Mouse (Mus musculus) stomach, embryonic 15.5 days (tissue): Measurements from ENCODE around the gene Ppp1r27. TPM values are rescaled to one million over a fixed set of nuclear protein-coding genes. Genes with fewer than 3 reads are reported as not detected.
"Not testable (repeated sequence)": the region's sequence is repeated elsewhere in the genome, so short reads cannot be mapped to it uniquely, and the experiment has no call there.

Source experiments
- ATAC-seq: fragments of 200-750 bp; cut with Nextera tagmentation; 2 replicates; pipeline ENCODE4 v1.8.0; 2017; ENCODE audit warnings: low read depth, moderate number of reproducible peaks, moderate TSS enrichment; ENCODE audit not compliant: insufficient read depth, low FRiP score
- H3K27ac ChIP-seq: fragments of 300-500 bp; sonication (generic); 2 replicates; pipeline ENCODE4 v1.5.1; 2015; ENCODE audit warnings: mild to moderate bottlenecking, inconsistent platforms
- H3K27me3 ChIP-seq: fragments of 300-500 bp; sonication (generic); replicated peaks from 2 replicates; pipeline ENCODE4 v1.6.1; 2015; ENCODE audit warnings: inconsistent platforms
- H3K36me3 ChIP-seq: fragments of 300-500 bp; sonication (generic); 2 replicates; pipeline ENCODE4 v1.6.1; 2015; ENCODE audit warnings: inconsistent platforms
- H3K4me1 ChIP-seq: fragments of 300-500 bp; sonication (generic); 2 replicates; pipeline ENCODE4 v1.6.1; 2015; ENCODE audit warnings: inconsistent platforms
- H3K4me2 ChIP-seq: fragments of 300-500 bp; sonication (generic); 2 replicates; pipeline ENCODE4 v1.6.1; 2015; ENCODE audit warnings: mild to moderate bottlenecking, inconsistent platforms
- H3K4me3 ChIP-seq: fragments of 300-500 bp; sonication (generic); replicated peaks from 2 replicates; pipeline ENCODE4 v1.5.1; 2015; ENCODE audit warnings: inconsistent platforms
- H3K9ac ChIP-seq: fragments of 300-500 bp; sonication (generic); 2 replicates; pipeline ENCODE4 v1.6.1; 2015; ENCODE audit warnings: inconsistent platforms
- H3K9me3 ChIP-seq: fragments of 300-500 bp; sonication (generic); 2 replicates; pipeline ENCODE4 v1.6.1; 2016; ENCODE audit warnings: inconsistent platforms
- WGBS: fragments of 180-500 bp; shearing (Covaris S2); methylation state at CpG from one replicate; pipeline ENCODE4 v1.1.7; 2015; 5-methylcytosine and 5-hydroxymethylcytosine counted together
- polyA plus RNA-seq: library from polyadenylated mRNA; unstranded; fragments of >200 nt; fragmentation: Nextera tagmentation; extraction: Ambion mirVana; gene quantifications from 2 replicates; pipeline ENCODE4 v1.2.1, GENCODE M21; 2015

Gene Ppp1r27
- polyA plus RNA-seq, 1 experiment from 2014 or later, result not detected

DNA sequence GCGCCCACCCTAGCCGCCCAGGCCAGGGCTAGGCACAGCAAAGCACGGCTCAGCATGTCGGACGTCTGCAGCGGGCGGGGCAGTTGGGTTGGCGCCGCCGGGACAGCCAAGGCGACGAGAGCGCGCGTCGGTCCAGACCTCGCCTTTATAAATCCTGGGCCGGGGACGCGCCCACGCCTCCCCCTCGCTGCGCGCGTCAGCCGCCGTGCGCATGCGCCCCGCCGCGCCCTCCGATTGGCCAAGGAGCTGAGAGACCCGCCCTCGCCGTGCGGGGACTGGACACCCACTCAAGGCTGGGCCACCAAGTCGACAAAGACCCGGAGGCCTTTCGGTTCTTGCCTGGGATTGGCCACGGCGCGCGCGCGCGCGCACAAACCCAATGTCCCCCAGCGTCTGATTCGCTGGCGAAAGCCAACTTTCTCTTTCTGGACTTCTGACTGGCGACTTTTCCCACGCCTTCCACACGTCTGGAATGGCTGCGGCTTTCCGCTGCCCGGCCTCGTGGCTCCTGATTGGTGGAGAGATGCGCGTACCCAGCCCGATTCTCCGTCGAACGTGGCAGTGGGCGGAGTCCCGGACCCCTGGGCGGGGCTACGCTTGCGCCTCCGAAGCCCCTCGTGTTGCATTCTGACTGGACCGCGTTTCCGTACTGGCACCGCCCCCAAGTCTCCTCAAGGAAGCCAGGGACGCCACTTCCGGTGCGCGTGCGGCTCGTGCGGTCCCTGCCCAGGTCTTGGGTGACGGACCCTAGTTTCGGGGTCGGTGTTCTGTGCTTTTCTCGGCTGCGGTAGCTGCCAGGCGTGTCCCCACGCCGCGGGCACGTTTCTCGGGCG is 22.0 kb upstream of the Ppp1r27 start, which contains the start of gene P4hb:
P4hb (minus strand) TSS at position 502 of the 833 bp plus-strand sequence.
- no peaks in the 10 kb centered on the region for H3K9me3 ChIP-seq
- WGBS, result under 1% methylated on average over 94 of the region's 94 CpGs

DNA sequence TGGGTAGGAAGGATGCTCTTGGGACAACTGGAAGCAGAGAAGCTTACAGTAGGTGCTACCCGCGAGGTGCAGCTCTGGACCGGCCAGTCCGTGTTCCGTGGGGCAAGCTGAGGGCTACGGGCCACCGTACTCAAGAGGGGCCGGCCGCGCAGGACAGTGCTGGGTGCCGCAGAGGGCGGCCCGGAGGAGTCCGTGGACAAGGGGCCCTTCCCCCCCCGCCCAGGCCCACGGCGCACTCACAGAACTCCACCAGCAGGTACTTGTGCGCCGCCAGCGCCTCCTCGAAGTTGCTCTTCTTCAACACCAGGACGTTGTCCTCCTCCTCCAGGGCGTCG is 21.5 kb upstream of the Ppp1r27 start:
- Histone ChIP-seq H3K27ac (peak overlapping the region; percentile 85), H3K9ac (peak overlapping the region; percentile 76), H3K36me3 (peaks cover 34% of the 10 kb centered on the region), H3K9me3 (no peaks in the 10 kb centered on the region), H3K4me3 (peak overlapping the region; percentile 76), H3K27me3 (no peaks in the 10 kb centered on the region), H3K4me2 (peak overlapping the region; percentile 77), H3K4me1 (peaks cover 32% of the 10 kb centered on the region)
- WGBS, result 0% methylated on average over 19 of the region's 24 CpGs
- ATAC-seq, result peak; percentile 5

More for the DNA sequence above, 22.0 kb upstream of the Ppp1r27 start, which contains the start of gene P4hb:
- no peaks in the 10 kb centered on the region for H3K27me3 ChIP-seq
- peak within 1 kb of the TSS; percentile 76 for H3K4me3 ChIP-seq
- peaks cover 34% of the 10 kb centered on the region for H3K36me3 ChIP-seq
- H3K4me1 ChIP-seq, result peaks cover 29% of the 10 kb centered on the region
- peak within 1 kb of the TSS; percentile 85 for H3K9ac ChIP-seq
- peak within 1 kb of the TSS; percentile 96 for H3K27ac ChIP-seq
- H3K4me2 ChIP-seq, result peak within 1 kb of the TSS; percentile 77
- peak; percentile 96 for ATAC-seq

- WGBS, result 6% methylated on average over 11 of the region's 11 CpGs
Observed at GRCm38 (mm10) chr11:120571754-120572416, 21.0 kb upstream of the Ppp1r27 start.

DNA sequence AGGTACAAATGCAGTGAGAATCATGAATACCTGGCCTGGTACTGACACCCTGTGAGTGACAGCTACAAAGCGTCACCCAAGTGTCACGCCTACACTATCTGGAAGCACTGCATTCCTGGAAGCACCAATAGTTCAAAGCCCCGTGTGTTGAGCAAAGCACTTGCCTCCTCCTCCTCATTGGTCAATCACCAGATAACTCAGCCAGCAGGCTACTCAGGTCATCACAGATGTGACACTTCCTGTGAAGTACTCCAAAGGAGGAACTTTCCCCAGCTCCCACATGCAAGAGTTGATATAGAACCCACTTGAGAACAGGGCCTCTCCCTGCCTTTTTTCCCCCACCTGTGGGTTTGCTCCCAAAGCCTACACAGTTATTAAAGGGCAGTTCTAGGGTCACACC is 20.2 kb upstream of the Ppp1r27 start:
- Histone ChIP-seq H3K4me2 (peak overlapping the region; percentile 77), H3K36me3 (peaks cover 43% of the 10 kb centered on the region), H3K9ac (peak overlapping the region; percentile 76; the same call in 1 of the 2 replicates), H3K4me3 (peak overlapping the region; percentile 76), H3K27me3 (no peaks in the 10 kb centered on the region), H3K4me1 (peaks cover 32% of the 10 kb centered on the region), H3K9me3 (no peaks in the 10 kb centered on the region), H3K27ac (no peak overlapping the region)
- 56% methylated on average over 3 of the region's 3 CpGs for WGBS
- no peak for ATAC-seq

More at GRCm38 (mm10) chr11:120571754-120572416, 21.0 kb upstream of the Ppp1r27 start:
- peak overlapping the region; percentile 85 for H3K27ac ChIP-seq
- peak overlapping the region; percentile 76 for H3K9ac ChIP-seq
- H3K4me1 ChIP-seq, result peaks cover 32% of the 10 kb centered on the region
- peak overlapping the region; percentile 76 for H3K4me3 ChIP-seq
- peak overlapping the region; percentile 77 for H3K4me2 ChIP-seq
- H3K36me3 ChIP-seq, result peaks cover 37% of the 10 kb centered on the region
- ATAC-seq, result no peak
- H3K9me3 ChIP-seq, result no peaks in the 10 kb centered on the region
- no peaks in the 10 kb centered on the region for H3K27me3 ChIP-seq

DNA sequence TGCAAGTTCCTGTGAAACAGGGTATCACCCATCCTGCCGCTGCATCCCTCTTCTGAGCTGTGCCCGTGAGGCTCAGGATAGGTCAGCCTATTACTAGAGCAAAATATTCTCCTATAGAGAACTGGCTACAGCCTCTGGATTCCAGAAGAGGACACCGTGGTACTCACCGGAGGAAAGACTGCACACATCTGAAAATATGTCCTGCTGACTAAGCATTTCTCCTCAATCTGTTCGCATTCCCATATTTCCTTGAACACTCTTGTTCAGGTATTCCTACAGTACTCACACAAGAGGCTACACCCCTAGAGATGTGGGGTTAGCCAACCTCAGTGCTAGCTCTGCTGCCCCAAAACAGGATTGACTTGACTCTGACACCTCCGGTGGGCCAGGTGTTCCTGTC is 17.4 kb upstream of the Ppp1r27 start:
- Histone ChIP-seq H3K9me3 (no peaks in the 10 kb centered on the region), H3K4me1 (peaks cover 25% of the 10 kb centered on the region), H3K4me3 (no peak overlapping the region), H3K27me3 (no peaks in the 10 kb centered on the region), H3K9ac (no peak overlapping the region), H3K4me2 (no peak overlapping the region), H3K36me3 (peaks cover 65% of the 10 kb centered on the region), H3K27ac (no peak overlapping the region)
- 89% methylated on average over 6 of the region's 6 CpGs for WGBS
- ATAC-seq, result no peak

DNA sequence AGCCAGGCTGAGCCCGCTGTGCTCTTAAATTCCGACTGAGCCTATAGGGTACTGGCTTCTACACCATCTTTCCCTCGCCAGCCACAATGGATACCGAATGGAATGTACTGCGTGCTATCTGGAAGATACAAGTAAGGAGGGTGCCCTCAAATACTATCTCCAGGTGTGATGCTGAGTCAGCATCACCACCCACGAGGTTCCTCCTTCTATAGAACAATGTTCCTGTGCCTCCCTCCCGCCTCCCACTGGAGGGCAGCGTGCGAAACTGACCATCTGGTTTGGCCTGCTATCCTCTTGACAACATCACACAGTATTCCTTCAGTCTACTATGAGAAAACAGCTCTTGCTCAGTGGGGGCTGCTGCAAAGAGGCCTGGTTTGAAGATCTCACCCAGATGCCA is 14.2 kb upstream of the Ppp1r27 start:
- ATAC-seq, result no peak
- Histone ChIP-seq H3K9me3 (no peaks in the 10 kb centered on the region), H3K4me3 (no peak overlapping the region), H3K27ac (no peak overlapping the region), H3K4me1 (0 out of 2 replicates have a peak, but pooled peaks cover 12% of the 10 kb centered on the region), H3K9ac (no peak overlapping the region), H3K4me2 (no peak overlapping the region), H3K36me3 (peaks cover 84% of the 10 kb centered on the region), H3K27me3 (no peaks in the 10 kb centered on the region)
- 82% methylated on average over 9 of the region's 9 CpGs for WGBS

GRCm38 (mm10) chr11:120562949-120563348 is 12.0 kb upstream of the Ppp1r27 start:
- 0 out of 2 replicates have a peak, but pooled peaks cover 3% of the 10 kb centered on the region for H3K4me1 ChIP-seq
- no peak overlapping the region for H3K4me2 ChIP-seq
- H3K36me3 ChIP-seq, result peaks cover 83% of the 10 kb centered on the region
- no peak overlapping the region for H3K4me3 ChIP-seq
- no peak overlapping the region for H3K9ac ChIP-seq
- H3K9me3 ChIP-seq, result no peaks in the 10 kb centered on the region
- ATAC-seq, result no peak
- WGBS, result 93% methylated on average over 13 of the region's 13 CpGs
- no peaks in the 10 kb centered on the region for H3K27me3 ChIP-seq
- no peak overlapping the region for H3K27ac ChIP-seq

DNA sequence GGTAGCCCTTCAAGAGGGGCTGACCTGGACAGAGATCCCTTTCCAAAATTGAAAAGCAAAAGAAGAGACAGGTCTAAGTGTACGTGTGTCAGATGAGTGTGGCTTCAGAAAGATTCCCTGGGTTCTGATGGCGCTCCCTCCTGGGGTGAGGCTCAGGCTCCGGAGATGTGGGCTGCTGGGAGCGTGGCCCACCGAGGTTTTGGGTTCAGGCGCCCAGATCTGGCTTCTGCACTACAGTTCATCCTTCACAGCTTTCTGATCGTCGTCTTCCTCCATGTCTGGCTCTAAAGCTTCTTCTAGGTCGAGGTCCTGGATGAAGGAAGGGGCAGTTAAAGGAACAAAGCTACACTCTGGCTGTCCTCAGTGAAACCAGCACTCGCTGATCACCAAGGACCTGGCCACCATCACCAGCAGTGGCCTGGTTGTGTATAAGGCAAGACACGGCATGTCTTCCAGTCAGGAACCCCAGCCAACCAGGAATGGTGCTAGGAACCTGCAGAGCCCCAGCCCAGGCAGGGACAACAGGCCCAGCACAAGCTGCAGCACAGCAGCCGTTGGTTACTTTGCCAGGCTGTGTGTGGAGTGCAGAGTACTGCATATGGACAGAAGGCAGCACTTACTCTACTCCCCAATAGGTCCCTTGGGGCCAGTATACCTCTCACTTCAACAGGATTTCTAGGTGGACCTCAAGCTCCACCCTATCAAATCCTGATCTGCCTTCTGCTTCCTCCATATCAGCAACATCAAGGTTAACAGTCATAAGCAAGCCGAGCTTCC is 10.2 kb upstream of the Ppp1r27 start:
- WGBS, result 91% methylated on average over 13 of the region's 13 CpGs
- H3K27ac ChIP-seq, result no peak overlapping the region
- H3K9me3 ChIP-seq, result no peaks in the 10 kb centered on the region
- H3K4me2 ChIP-seq, result no peak overlapping the region
- no peak for ATAC-seq
- H3K36me3 ChIP-seq, result peaks cover 66% of the 10 kb centered on the region
- H3K27me3 ChIP-seq, result no peaks in the 10 kb centered on the region
- no peaks in the 10 kb centered on the region for H3K4me1 ChIP-seq
- H3K9ac ChIP-seq, result no peak overlapping the region
- no peak overlapping the region for H3K4me3 ChIP-seq

DNA sequence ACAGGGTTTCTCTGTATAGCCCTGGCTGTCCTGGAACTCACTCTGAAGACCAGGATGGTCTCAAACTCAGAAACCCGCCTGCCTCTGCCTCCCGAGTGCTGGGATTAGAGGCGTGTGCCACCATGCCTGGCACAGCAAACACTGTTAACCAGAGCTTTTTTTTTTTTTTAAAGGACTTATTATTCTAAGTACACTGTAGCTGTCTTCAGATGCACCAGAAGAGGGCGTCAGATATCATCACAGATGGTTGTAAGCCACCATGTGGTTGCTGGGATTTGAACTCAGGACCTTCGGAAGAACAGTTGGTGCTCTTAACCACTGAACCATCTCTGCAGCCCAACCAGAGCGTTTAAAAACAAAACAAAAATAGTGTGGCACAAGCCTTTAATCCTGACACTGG is 7.9 kb upstream of the Ppp1r27 start:
- not testable (repeated sequence) for H3K4me2 ChIP-seq, ATAC-seq, H3K27ac ChIP-seq, H3K4me3 ChIP-seq, H3K27me3 ChIP-seq, H3K9me3 ChIP-seq, H3K9ac ChIP-seq, H3K4me1 ChIP-seq
- peaks cover 50% of the 10 kb centered on the region for H3K36me3 ChIP-seq
- WGBS, result 87% methylated on average over 6 of the region's 6 CpGs

- Histone ChIP-seq H3K36me3 (peaks cover 14% of the 10 kb centered on the region), H3K4me3 (no peak overlapping the region), H3K4me1 (0 out of 2 replicates have a peak, but pooled peaks cover under 1% of the 10 kb centered on the region), H3K27ac (no peak overlapping the region), H3K4me2 (no peak overlapping the region), H3K27me3 (no peaks in the 10 kb centered on the region), H3K9ac (no peak overlapping the region), H3K9me3 (no peaks in the 10 kb centered on the region)
- ATAC-seq, result no peak
- WGBS, result 72% methylated on average over 2 of the region's 2 CpGs
Observed at GRCm38 (mm10) chr11:120555260-120555659, 4.3 kb upstream of the Ppp1r27 start.

GRCm38 (mm10) chr11:120554834-120555233 is 3.9 kb upstream of the Ppp1r27 start:
- WGBS, result 74% methylated on average over 7 of the region's 7 CpGs
- no peak for ATAC-seq
- H3K9me3 ChIP-seq, result no peaks in the 10 kb centered on the region

More at GRCm38 (mm10) chr11:120554834-120555233, 3.9 kb upstream of the Ppp1r27 start:
- peaks cover 4% of the 10 kb centered on the region for H3K4me1 ChIP-seq
- H3K4me2 ChIP-seq, result no peak overlapping the region
- no peaks in the 10 kb centered on the region for H3K27me3 ChIP-seq
- peaks cover 10% of the 10 kb centered on the region for H3K36me3 ChIP-seq
- no peak overlapping the region for H3K9ac ChIP-seq
- H3K27ac ChIP-seq, result no peak overlapping the region
- no peak overlapping the region for H3K4me3 ChIP-seq
